ENCODE assay signal across 8 mouse cellular contexts in genomic region chr12:10589537-10589936, GRCm38 (mm10).
A peak's percentile ranks its signal among the peaks of the same experiment; 100 is the strongest.
DNase-seq lines count a peak whose midpoint lies in the region; ATAC-seq and TF ChIP-seq lines count a peak whose summit lies in the region.

No protein-coding gene starts in this region.

- no peak overlapping the region for H3K9ac ChIP-seq in intestine, embryonic 16.5 days (ENCODE audit: low read depth, low read length)
- no peak overlapping the region for H3K9ac ChIP-seq in midbrain, embryonic 12.5 days (replicated peaks)

- WGBS in spleen, adult 2 months = 39% methylated on average over 8 of the region's 8 CpGs
- WGBS in intestine, embryonic 16.5 days = 32% methylated on average over 8 of the region's 8 CpGs
- WGBS in midbrain, embryonic 12.5 days = 40% methylated on average over 8 of the region's 8 CpGs

- no peaks in the 10 kb centered on the region for H3K36me3 ChIP-seq in spleen, adult 2 months (ENCODE audit: control insufficient read depth, insufficient read depth, low read length)
- no peaks in the 10 kb centered on the region for H3K36me3 ChIP-seq in intestine, embryonic 16.5 days (ENCODE audit: control insufficient read depth, insufficient read depth, low read length)
- no peaks in the 10 kb centered on the region for H3K36me3 ChIP-seq in midbrain, embryonic 12.5 days

- H3K27ac ChIP-seq in spleen, adult 2 months (ENCODE audit: insufficient read depth, low read length) = no peak overlapping the region
- H3K27ac ChIP-seq in intestine, embryonic 16.5 days (ENCODE audit: low read length) = no peak overlapping the region
- H3K27ac ChIP-seq in midbrain, embryonic 12.5 days (replicated peaks) = no peak overlapping the region

- H3K4me2 ChIP-seq in intestine, embryonic 16.5 days (ENCODE audit: low read depth, low read length) = no peak overlapping the region
- no peak overlapping the region for H3K4me2 ChIP-seq in midbrain, embryonic 12.5 days (replicated peaks)

- no peaks in the 10 kb centered on the region for H3K27me3 ChIP-seq in spleen, adult 2 months (ENCODE audit: control insufficient read depth, insufficient read depth, low read length)
- no peaks in the 10 kb centered on the region for H3K27me3 ChIP-seq in intestine, embryonic 16.5 days (replicated peaks; ENCODE audit: control insufficient read depth, insufficient read depth, low read length)
- no peaks in the 10 kb centered on the region for H3K27me3 ChIP-seq in midbrain, embryonic 12.5 days

- no peak for TF ChIP-seq POLR2A in spleen, adult 2 months (IDR thresholded peaks at IDR 0.05; ENCODE audit: low read depth, low read length)

- H3K9me3 ChIP-seq in intestine, embryonic 16.5 days (ENCODE audit: control insufficient read depth, low read length) = no peaks in the 10 kb centered on the region
- H3K9me3 ChIP-seq in midbrain, embryonic 12.5 days = no peaks in the 10 kb centered on the region

- no peak overlapping the region for H3K4me3 ChIP-seq in spleen, adult 2 months (ENCODE audit: extremely low read depth, insufficient read depth, insufficient read length)
- no peak overlapping the region for H3K4me3 ChIP-seq in intestine, embryonic 16.5 days (ENCODE audit: low read length)
- no peak overlapping the region for H3K4me3 ChIP-seq in midbrain, embryonic 12.5 days

- intact Hi-C loops in left cerebral cortex, postnatal 10 days (cut with DNase I) = loop anchor here (2.0 to 5.0 kb wide), 2 partner anchors 1017 to 1537 kb away; partner anchors contain the start of gene Osr1

- TF ChIP-seq CTCF in spleen, adult 2 months (IDR thresholded peaks at IDR 0.05; ENCODE audit: extremely low read depth, insufficient read depth, insufficient read length, insufficient replicate concordance) = no peak

- no peaks in the 10 kb centered on the region for H3K4me1 ChIP-seq in spleen, adult 2 months (ENCODE audit: control insufficient read depth, insufficient read depth, insufficient read length)
- H3K4me1 ChIP-seq in intestine, embryonic 16.5 days (ENCODE audit: control insufficient read depth, insufficient read depth, low read length) = no peaks in the 10 kb centered on the region
- H3K4me1 ChIP-seq in midbrain, embryonic 12.5 days = no peaks in the 10 kb centered on the region

- peak; percentile 86 for ATAC-seq in intestine, embryonic 16.5 days
- ATAC-seq in midbrain, embryonic 12.5 days (ENCODE audit: low FRiP score, low read depth) = peak; percentile 89

- peak; percentile 11 to 23 for DNase-seq in spleen, adult 2 months (ENCODE audit: low read depth in 1 of 2, low spot score in 2 of 2)
- DNase-seq in spleen, adult 12 weeks (ENCODE audit: low spot score) = no peak
- peak; percentile 34 to 72 for DNase-seq in cerebellum, postnatal 4 days (ENCODE audit: low spot score in 2 of 2)
- DNase-seq in gastrocnemius, adult 18-20 months (ENCODE audit: low spot score) = peak; percentile 71
- peak; percentile 56 to 80 for DNase-seq in left cerebral cortex, postnatal 10 days (ENCODE audit: extremely low spot score in 1 of 2, low spot score in 2 of 2)
- peak; percentile 64 for DNase-seq in skeletal muscle tissue, adult 2 months (ENCODE audit: low read depth, low spot score)
